Mouse (Mus musculus): ENCODE measurements at regions not wholly inside any gene's neighbourhood (a gene's known extent, or its start where the extent isn't known, plus 50 kb on each side); places are given as distances from the start of the nearest gene placed in this dataset.

DNA sequence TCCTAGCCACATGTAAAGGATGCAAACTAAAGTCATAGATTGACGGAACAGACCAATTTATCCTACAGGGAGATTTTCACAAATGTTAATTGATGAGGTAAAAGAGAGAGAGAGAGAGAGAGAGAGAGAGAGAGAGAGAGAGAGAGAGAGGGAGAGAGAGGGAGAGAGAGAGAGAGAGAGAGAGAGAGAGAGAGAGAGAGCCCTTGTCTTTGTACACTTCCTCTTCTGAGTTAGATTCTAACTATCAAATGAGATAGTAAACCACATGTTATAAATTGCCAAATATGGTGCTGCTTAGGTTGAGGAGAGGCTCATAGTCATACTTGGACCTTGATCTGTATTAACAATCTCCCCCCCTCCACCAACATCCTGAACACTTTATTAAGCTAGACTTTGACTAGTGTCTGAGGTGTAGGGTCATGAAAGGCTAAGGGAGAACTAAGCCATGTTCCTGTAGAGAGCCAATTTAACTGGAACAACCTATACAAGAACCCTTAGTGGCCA, 1412.2 kb downstream of the Gsdmc2 start:
- Histone ChIP-seq H3K27me3 (ENCODE audit: control insufficient read depth, insufficient read depth, low read depth, low read length) (no peaks in the 10 kb centered on the region), H3K36me3 (ENCODE audit: control insufficient read depth, insufficient read depth, low read length) (no peaks in the 10 kb centered on the region), H3K9me3 (replicated peaks; ENCODE audit: control insufficient read depth, low read length, poor library complexity, severe bottlenecking) (no peaks in the 10 kb centered on the region), H3K4me3 (ENCODE audit: low read depth, low read length) (no peak overlapping the region), H3K4me2 (ENCODE audit: low read length) (no peak overlapping the region), H3K9ac (ENCODE audit: low read depth, low read length) (no peak overlapping the region), H3K27ac (ENCODE audit: low read length) (no peak overlapping the region), H3K4me1 (ENCODE audit: control insufficient read depth, insufficient read depth, low read length) (no peaks in the 10 kb centered on the region)
- 97% methylated on average over 1 of the region's 1 CpGs for WGBS
- ATAC-seq = no peak

DNA sequence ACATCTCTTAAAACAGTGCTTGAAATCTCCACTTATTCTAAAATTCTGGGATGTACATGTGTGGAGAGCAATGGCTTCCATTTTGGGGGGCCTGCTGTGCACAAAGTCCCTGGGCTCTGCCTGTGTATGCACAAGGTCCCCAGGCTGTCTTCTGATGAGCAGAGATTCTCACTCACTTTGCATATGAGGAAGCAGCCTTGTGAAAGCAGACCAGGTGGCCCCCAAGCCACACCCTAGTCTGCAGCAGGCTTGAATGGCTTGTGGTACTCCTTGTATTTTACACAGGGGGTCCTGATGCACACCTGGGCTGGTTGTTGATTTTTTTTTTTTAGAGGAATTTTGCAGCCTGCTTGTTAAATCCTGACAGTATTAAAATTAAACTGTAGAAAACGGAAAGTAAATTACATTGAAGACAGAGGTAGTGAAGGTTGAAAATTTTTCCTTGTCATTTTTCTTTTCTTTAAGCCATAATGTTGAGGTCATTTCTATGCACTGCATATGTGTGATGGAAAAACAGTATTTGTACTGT, 1413.8 kb downstream of the Gsdmc2 start:
- Histone ChIP-seq H3K4me1 (ENCODE audit: control insufficient read depth, insufficient read depth, low read length) (no peaks in the 10 kb centered on the region), H3K4me3 (ENCODE audit: low read depth, low read length) (no peak overlapping the region), H3K27me3 (ENCODE audit: control insufficient read depth, insufficient read depth, low read depth, low read length) (no peaks in the 10 kb centered on the region), H3K36me3 (ENCODE audit: control insufficient read depth, insufficient read depth, low read length) (no peaks in the 10 kb centered on the region), H3K27ac (ENCODE audit: low read length) (no peak overlapping the region), H3K9me3 (replicated peaks; ENCODE audit: control insufficient read depth, low read length, poor library complexity, severe bottlenecking) (no peaks in the 10 kb centered on the region), H3K9ac (ENCODE audit: low read depth, low read length) (no peak overlapping the region), H3K4me2 (ENCODE audit: low read length) (no peak overlapping the region)
- 96% methylated on average over 1 of the region's 1 CpGs for WGBS
- ATAC-seq = no peak

DNA sequence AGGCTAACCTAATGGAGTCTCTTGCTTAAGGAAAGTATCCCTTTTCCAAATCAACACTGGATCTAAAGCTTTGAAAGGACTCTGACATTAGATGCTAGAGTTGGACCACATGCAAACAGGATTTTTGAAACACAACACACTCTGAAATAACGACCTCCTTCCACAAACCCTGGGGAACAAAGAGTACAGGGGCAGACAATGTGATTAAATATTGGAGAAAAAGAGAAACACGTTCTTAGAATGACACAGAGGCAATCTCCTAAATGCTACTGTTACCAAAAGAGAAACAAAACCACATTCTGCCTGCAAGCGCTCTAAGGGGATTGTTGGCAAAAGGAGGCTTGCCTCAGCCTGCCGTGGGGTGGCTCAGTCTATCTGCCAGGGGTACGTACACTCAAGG, 1422.0 kb downstream of the Gsdmc2 start:
- Histone ChIP-seq H3K9me3 (replicated peaks; ENCODE audit: control insufficient read depth, low read length, poor library complexity, severe bottlenecking) (no peaks in the 10 kb centered on the region), H3K27ac (ENCODE audit: low read length) (no peak overlapping the region), H3K9ac (ENCODE audit: low read depth, low read length) (no peak overlapping the region), H3K27me3 (ENCODE audit: control insufficient read depth, insufficient read depth, low read depth, low read length) (no peaks in the 10 kb centered on the region), H3K4me2 (ENCODE audit: low read length) (no peak overlapping the region), H3K4me1 (ENCODE audit: control insufficient read depth, insufficient read depth, low read length) (no peaks in the 10 kb centered on the region), H3K4me3 (ENCODE audit: low read depth, low read length) (no peak overlapping the region), H3K36me3 (ENCODE audit: control insufficient read depth, insufficient read depth, low read length) (no peaks in the 10 kb centered on the region)
- WGBS = 73% methylated on average over 5 of the region's 5 CpGs
- ATAC-seq = no peak

- no peak for ATAC-seq
- Histone ChIP-seq H3K27ac (ENCODE audit: low read length) (no peak overlapping the region), H3K4me3 (ENCODE audit: low read depth, low read length) (no peak overlapping the region), H3K9ac (ENCODE audit: low read depth, low read length) (no peak overlapping the region), H3K4me2 (ENCODE audit: low read length) (no peak overlapping the region), H3K9me3 (replicated peaks; ENCODE audit: control insufficient read depth, low read length, poor library complexity, severe bottlenecking) (no peaks in the 10 kb centered on the region), H3K4me1 (ENCODE audit: control insufficient read depth, insufficient read depth, low read length) (no peaks in the 10 kb centered on the region), H3K36me3 (ENCODE audit: control insufficient read depth, insufficient read depth, low read length) (no peaks in the 10 kb centered on the region), H3K27me3 (ENCODE audit: control insufficient read depth, insufficient read depth, low read depth, low read length) (no peaks in the 10 kb centered on the region)
- 75% methylated on average over 7 of the region's 7 CpGs for WGBS
These were observed 1423.7 kb downstream of the Gsdmc2 start for GRCm38 (mm10) chr15:62421073-62421851.

GRCm38 (mm10) chr15:62416691-62417090, 1428.3 kb downstream of the Gsdmc2 start:
- H3K4me1 ChIP-seq (ENCODE audit: control insufficient read depth, insufficient read depth, low read length) = no peaks in the 10 kb centered on the region
- H3K27me3 ChIP-seq (ENCODE audit: control insufficient read depth, insufficient read depth, low read depth, low read length) = no peaks in the 10 kb centered on the region
- H3K9me3 ChIP-seq (replicated peaks; ENCODE audit: control insufficient read depth, low read length, poor library complexity, severe bottlenecking) = no peaks in the 10 kb centered on the region
- no peak overlapping the region for H3K4me2 ChIP-seq (ENCODE audit: low read length)
- no peak overlapping the region for H3K9ac ChIP-seq (ENCODE audit: low read depth, low read length)
- no peak for ATAC-seq
- no peak overlapping the region for H3K4me3 ChIP-seq (ENCODE audit: low read depth, low read length)
- H3K36me3 ChIP-seq (ENCODE audit: control insufficient read depth, insufficient read depth, low read length) = no peaks in the 10 kb centered on the region
- no peak overlapping the region for H3K27ac ChIP-seq (ENCODE audit: low read length)

DNA sequence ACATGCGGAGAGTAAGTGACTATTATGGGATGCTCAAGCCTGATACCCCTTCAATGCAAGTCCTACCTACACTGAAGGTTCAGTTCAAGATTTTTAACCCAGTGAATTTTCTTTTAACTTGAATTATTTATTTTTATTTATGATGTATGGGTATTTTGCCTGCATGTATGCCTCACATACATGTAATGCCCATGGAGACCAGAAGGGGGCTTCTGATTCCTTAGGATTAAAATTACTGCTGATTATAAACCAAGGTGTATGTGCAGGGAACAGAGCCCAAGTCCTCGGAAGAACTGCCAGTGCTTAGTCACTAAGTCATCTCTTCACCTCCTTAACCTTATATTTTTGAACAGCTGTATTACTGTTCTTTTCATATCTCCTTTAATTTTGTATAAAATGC, 1431.3 kb downstream of the Gsdmc2 start:
- Histone ChIP-seq H3K9ac (ENCODE audit: low read depth, low read length) (no peak overlapping the region), H3K36me3 (ENCODE audit: control insufficient read depth, insufficient read depth, low read length) (no peaks in the 10 kb centered on the region), H3K4me2 (ENCODE audit: low read length) (no peak overlapping the region), H3K27me3 (ENCODE audit: control insufficient read depth, insufficient read depth, low read depth, low read length) (no peaks in the 10 kb centered on the region), H3K27ac (ENCODE audit: low read length) (no peak overlapping the region), H3K4me1 (ENCODE audit: control insufficient read depth, insufficient read depth, low read length) (no peaks in the 10 kb centered on the region), H3K9me3 (replicated peaks; ENCODE audit: control insufficient read depth, low read length, poor library complexity, severe bottlenecking) (0 out of 2 replicates have a peak, but pooled peaks cover 3% of the 10 kb centered on the region), H3K4me3 (ENCODE audit: low read depth, low read length) (no peak overlapping the region)
- whole genome bisulfite sequencing = 94% methylated on average over 2 of the region's 2 CpGs
- no peak for ATAC-seq

DNA sequence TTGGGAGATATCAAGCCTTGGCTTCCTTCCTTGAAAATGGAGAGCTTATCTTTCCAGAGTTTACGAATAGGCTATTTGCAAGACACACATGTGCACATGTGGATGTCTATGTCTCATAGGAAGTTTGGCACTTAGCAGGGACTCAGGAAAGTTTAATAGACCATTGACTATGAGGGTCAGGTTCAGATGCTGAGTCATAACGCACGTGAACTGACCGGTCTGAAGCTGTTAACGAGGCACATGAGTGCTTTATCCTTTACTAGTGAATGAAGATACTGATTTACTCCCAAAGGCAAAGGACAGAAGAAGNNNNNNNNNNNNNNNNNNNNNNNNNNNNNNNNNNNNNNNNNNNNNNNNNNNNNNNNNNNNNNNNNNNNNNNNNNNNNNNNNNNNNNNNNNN, 1442.8 kb downstream of the Gsdmc2 start:
- WGBS = 89% methylated on average over 5 of the region's 5 CpGs
- Histone ChIP-seq H3K4me3 (ENCODE audit: low read depth, low read length) (no peak overlapping the region), H3K4me1 (ENCODE audit: control insufficient read depth, insufficient read depth, low read length) (no peaks in the 10 kb centered on the region), H3K9me3 (replicated peaks; ENCODE audit: control insufficient read depth, low read length, poor library complexity, severe bottlenecking) (no peaks in the 10 kb centered on the region), H3K9ac (ENCODE audit: low read depth, low read length) (no peak overlapping the region), H3K4me2 (ENCODE audit: low read length) (no peak overlapping the region), H3K36me3 (ENCODE audit: control insufficient read depth, insufficient read depth, low read length) (no peaks in the 10 kb centered on the region), H3K27me3 (ENCODE audit: control insufficient read depth, insufficient read depth, low read depth, low read length) (no peaks in the 10 kb centered on the region), H3K27ac (ENCODE audit: low read length) (no peak overlapping the region)
- ATAC-seq = no peak

DNA sequence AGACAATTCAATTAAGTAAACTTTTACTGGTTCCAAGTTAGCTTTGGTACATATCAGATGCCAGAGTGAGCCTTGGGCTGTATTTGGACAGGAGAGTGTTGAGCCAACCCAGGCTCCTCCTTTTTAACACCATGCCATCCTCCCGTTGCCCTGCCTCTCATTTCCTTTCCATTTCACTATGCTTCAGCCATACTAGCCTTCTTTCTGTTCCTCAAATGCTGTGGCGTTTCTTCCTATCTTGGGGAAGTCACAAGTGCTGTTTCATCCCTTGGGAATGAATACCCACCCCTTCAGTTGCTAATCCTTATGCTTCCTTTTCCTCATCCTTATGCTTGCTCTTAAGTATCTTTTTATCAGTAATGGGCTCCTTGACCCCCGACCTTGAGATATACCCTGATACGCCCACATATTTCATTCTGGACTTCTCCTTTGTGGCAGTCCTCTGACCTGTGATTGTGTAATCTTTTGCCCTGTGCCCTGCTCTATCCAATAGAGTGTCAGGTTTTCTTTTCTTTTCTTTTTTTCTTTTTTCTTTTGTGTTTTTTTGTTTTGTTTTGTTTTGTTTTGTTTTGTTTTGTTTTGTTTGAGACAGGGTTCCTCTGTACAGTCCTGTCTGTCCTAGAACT, 1443.9 kb downstream of the Gsdmc2 start:
- H3K9ac ChIP-seq (ENCODE audit: low read depth, low read length) = no peak overlapping the region
- no peaks in the 10 kb centered on the region for H3K36me3 ChIP-seq (ENCODE audit: control insufficient read depth, insufficient read depth, low read length)
- no peaks in the 10 kb centered on the region for H3K27me3 ChIP-seq (ENCODE audit: control insufficient read depth, insufficient read depth, low read depth, low read length)
- WGBS = 68% methylated on average over 4 of the region's 4 CpGs
- H3K27ac ChIP-seq (ENCODE audit: low read length) = no peak overlapping the region
- no peak overlapping the region for H3K4me2 ChIP-seq (ENCODE audit: low read length)
- no peak overlapping the region for H3K4me3 ChIP-seq (ENCODE audit: low read depth, low read length)
- H3K4me1 ChIP-seq (ENCODE audit: control insufficient read depth, insufficient read depth, low read length) = no peaks in the 10 kb centered on the region
- ATAC-seq = no peak
- H3K9me3 ChIP-seq (replicated peaks; ENCODE audit: control insufficient read depth, low read length, poor library complexity, severe bottlenecking) = no peaks in the 10 kb centered on the region

DNA sequence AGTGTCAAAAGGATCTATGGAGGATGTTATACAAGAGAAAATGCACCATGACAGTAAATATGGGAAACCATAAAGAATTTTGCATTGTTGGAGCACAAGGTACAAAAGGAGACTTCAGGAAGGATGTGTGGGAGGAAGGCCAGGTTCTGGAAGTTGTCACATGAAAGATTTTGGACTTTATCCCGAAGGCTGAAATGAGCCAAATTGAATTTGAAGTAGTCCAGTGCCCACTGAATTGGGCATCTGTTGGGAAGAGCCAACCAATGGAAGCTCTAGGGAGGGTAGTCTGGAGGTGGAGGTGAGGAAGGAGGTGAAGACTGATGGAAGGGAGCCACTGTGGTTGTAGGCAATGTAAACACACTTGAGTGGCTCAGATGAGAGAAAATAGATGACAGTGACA, 1445.6 kb downstream of the Gsdmc2 start:
- no peak overlapping the region for H3K27ac ChIP-seq (ENCODE audit: low read length)
- no peak for ATAC-seq
- H3K9me3 ChIP-seq (replicated peaks; ENCODE audit: control insufficient read depth, low read length, poor library complexity, severe bottlenecking) = no peaks in the 10 kb centered on the region
- WGBS = 79% methylated on average over 1 of the region's 1 CpGs
- H3K36me3 ChIP-seq (ENCODE audit: control insufficient read depth, insufficient read depth, low read length) = no peaks in the 10 kb centered on the region
- H3K4me3 ChIP-seq (ENCODE audit: low read depth, low read length) = no peak overlapping the region
- H3K4me1 ChIP-seq (ENCODE audit: control insufficient read depth, insufficient read depth, low read length) = no peaks in the 10 kb centered on the region
- H3K9ac ChIP-seq (ENCODE audit: low read depth, low read length) = no peak overlapping the region
- no peaks in the 10 kb centered on the region for H3K27me3 ChIP-seq (ENCODE audit: control insufficient read depth, insufficient read depth, low read depth, low read length)
- no peak overlapping the region for H3K4me2 ChIP-seq (ENCODE audit: low read length)
